Mouse (Mus musculus) brain, adult 2 months (tissue): Measurements from ENCODE around the gene Agxt.
A peak's percentile ranks its signal among the peaks of the same experiment; 100 is the strongest.

Source experiments
- DNase-seq: peaks from one replicate; pipeline ENCODE4 v3.0.0; 2011; ENCODE audit warnings: low read depth, low spot score

Gene Agxt

GRCm38 (mm10) chr1:93135036-93135526 is at the start of gene Agxt:
Gene Agxt, plus strand, starts transcription at chr1:93135240.
- no peak for DNase-seq

GRCm38 (mm10) chr1:93092582-93092981 is 42.5 kb upstream of the Agxt start:
- DNase-seq: peak; percentile 54

- DNase-seq: no peak
These were observed 36.1 kb upstream of the Agxt start for GRCm38 (mm10) chr1:93098956-93099355.

- no peak for DNase-seq
These were observed 34.8 kb upstream of the Agxt start for GRCm38 (mm10) chr1:93100243-93100575.

- peak; percentile 84 for DNase-seq
These were observed 34.2 kb upstream of the Agxt start for GRCm38 (mm10) chr1:93100576-93101491.

- DNase-seq: peak; percentile 99
These were observed 33.4 kb upstream of the Agxt start, which contains the start of gene Kif1a for GRCm38 (mm10) chr1:93101571-93102061. Gene Kif1a, minus strand, starts transcription at chr1:93101951.

GRCm38 (mm10) chr1:93102700-93103099 is 32.3 kb upstream of the Agxt start:
- DNase-seq: no peak

- peak; percentile 97 for DNase-seq
These were observed 20.2 kb upstream of the Agxt start for GRCm38 (mm10) chr1:93114713-93115463.

- no peak for DNase-seq
These were observed 19.6 kb upstream of the Agxt start for GRCm38 (mm10) chr1:93115471-93115870.

- DNase-seq: no peak
These were observed 16.2 kb upstream of the Agxt start for GRCm38 (mm10) chr1:93118816-93119215.

GRCm38 (mm10) chr1:93123179-93123854 is 11.7 kb upstream of the Agxt start:
- no peak for DNase-seq

- DNase-seq: no peak
These were observed 11.0 kb upstream of the Agxt start for GRCm38 (mm10) chr1:93124066-93124465.

- DNase-seq: peak; percentile 27
These were observed 9.8 kb upstream of the Agxt start for GRCm38 (mm10) chr1:93125256-93125655.

- no peak for DNase-seq
These were observed 6.8 kb upstream of the Agxt start for GRCm38 (mm10) chr1:93128209-93128608.

GRCm38 (mm10) chr1:93128710-93129349 is 6.2 kb upstream of the Agxt start:
- peak; percentile 85 for DNase-seq

GRCm38 (mm10) chr1:93130242-93130983 is 4.6 kb upstream of the Agxt start:
- peak; percentile 35 for DNase-seq

GRCm38 (mm10) chr1:93132676-93133075 is 2.4 kb upstream of the Agxt start:
- DNase-seq: no peak

GRCm38 (mm10) chr1:93138534-93138933 is 3.5 kb downstream of the Agxt start:
- DNase-seq: no peak

- DNase-seq: peak; percentile 76
These were observed 4.7 kb downstream of the Agxt start for GRCm38 (mm10) chr1:93139713-93140112.

GRCm38 (mm10) chr1:93142871-93143270 is 7.8 kb downstream of the Agxt start:
- DNase-seq: no peak
